Mouse (Mus musculus): ENCODE measurements around the gene Ticrr. TPM values are rescaled to one million over a fixed set of nuclear protein-coding genes. Genes with fewer than 3 reads are reported as not detected.
A peak's percentile ranks its signal among the peaks of the same experiment; 100 is the strongest.

The Ticrr gene
- polyA plus RNA-seq, 1 experiment from 2014 or later, result 1.4 TPM

DNA sequence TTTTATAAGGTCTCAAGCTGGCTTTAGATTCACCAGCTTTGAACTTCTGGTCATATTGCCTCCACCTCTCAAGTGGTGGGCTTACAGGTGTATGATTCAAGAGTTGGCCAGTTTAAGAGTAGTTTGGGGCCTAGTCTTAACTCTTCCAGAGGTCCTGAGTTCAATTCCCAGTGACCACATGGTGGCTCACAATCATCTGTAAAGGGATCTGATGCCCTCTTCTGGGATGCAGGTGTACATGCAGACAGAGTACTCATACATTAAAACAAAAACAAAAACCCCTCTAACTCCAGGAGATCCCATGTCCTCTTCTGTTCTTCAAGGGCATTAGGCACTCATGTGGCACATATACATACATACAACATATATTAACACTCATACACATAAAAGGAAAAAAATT is 6.7 kb downstream of the Ticrr start:
- TF ChIP-seq EP300 (optimal IDR thresholded peaks at IDR 0.05) (no peak), CTCF (IDR thresholded peaks at IDR 0.05; ENCODE audit: low read depth) (peak; percentile 33)
- no peak overlapping the region for H3K4me2 ChIP-seq (replicated peaks; ENCODE audit: low read depth)
- H3K4me3 ChIP-seq (ENCODE audit: low read depth, low read length), result no peak overlapping the region
- ATAC-seq (ENCODE audit: low FRiP score, low TSS enrichment), result no peak
- H3K9me3 ChIP-seq (ENCODE audit: control insufficient read depth, low read length), result no peaks in the 10 kb centered on the region
- no peak for DNase-seq (ENCODE audit: low spot score)
- no peaks in the 10 kb centered on the region for H3K4me1 ChIP-seq (replicated peaks; ENCODE audit: control insufficient read depth, insufficient read depth)
- no peaks in the 10 kb centered on the region for H3K27me3 ChIP-seq (ENCODE audit: control insufficient read depth, insufficient read depth, low read length)
- no peak overlapping the region for H3K27ac ChIP-seq (replicated peaks)
- H3K9ac ChIP-seq (ENCODE audit: low read length), result no peak overlapping the region
- peaks cover 4% of the 10 kb centered on the region; the same call in 1 of the 2 replicates for H3K36me3 ChIP-seq (ENCODE audit: control insufficient read depth, insufficient read depth, low read length)

GRCm38 (mm10) chr7:79670900-79671604 is 11.1 kb downstream of the Ticrr start:
- H3K9ac ChIP-seq (ENCODE audit: low read length), result no peak overlapping the region
- ATAC-seq (ENCODE audit: low FRiP score, low TSS enrichment) (no peak), DNase-seq (ENCODE audit: low spot score) (no peak)
- H3K27ac ChIP-seq (replicated peaks), result no peak overlapping the region
- H3K27me3 ChIP-seq (ENCODE audit: control insufficient read depth, insufficient read depth, low read length), result no peaks in the 10 kb centered on the region
- TF ChIP-seq CTCF (IDR thresholded peaks at IDR 0.05; ENCODE audit: low read depth), result no peak
- TF ChIP-seq EP300 (optimal IDR thresholded peaks at IDR 0.05), result no peak
- H3K4me3 ChIP-seq (ENCODE audit: low read depth, low read length), result no peak overlapping the region
- H3K9me3 ChIP-seq (ENCODE audit: control insufficient read depth, low read length), result no peaks in the 10 kb centered on the region
- WGBS, result 89% methylated on average over 4 of the region's 4 CpGs
- peaks cover 4% of the 10 kb centered on the region; the same call in 1 of the 2 replicates for H3K36me3 ChIP-seq (ENCODE audit: control insufficient read depth, insufficient read depth, low read length)
- H3K4me1 ChIP-seq (replicated peaks; ENCODE audit: control insufficient read depth, insufficient read depth), result no peaks in the 10 kb centered on the region
- no peak overlapping the region for H3K4me2 ChIP-seq (replicated peaks; ENCODE audit: low read depth)

DNA sequence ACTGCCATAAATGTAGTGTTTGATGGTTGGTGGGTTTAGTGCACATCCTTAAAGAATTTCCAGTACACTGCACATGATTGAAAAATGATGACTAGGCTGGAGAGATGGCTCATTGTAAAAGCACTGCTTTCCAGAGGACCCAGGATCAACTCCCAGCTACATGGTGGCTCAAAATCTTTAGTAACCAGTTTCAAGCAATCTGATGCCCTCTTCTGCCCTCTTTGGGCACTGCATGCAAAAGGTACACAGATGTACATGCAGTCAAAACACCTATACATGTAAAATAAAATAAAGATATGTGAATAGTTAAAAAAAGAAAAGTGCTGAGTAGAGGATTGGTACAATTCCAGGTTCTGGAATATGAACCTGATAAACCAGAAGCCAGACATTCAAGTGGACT is 19.2 kb downstream of the Ticrr start:
- no peaks in the 10 kb centered on the region for H3K4me1 ChIP-seq (replicated peaks; ENCODE audit: control insufficient read depth, insufficient read depth)
- H3K36me3 ChIP-seq (ENCODE audit: control insufficient read depth, insufficient read depth, low read length), result peaks cover 8% of the 10 kb centered on the region
- no peak overlapping the region for H3K27ac ChIP-seq (replicated peaks)
- DNase-seq (ENCODE audit: low spot score) (no peak), ATAC-seq (ENCODE audit: low FRiP score, low TSS enrichment) (no peak)
- H3K9ac ChIP-seq (ENCODE audit: low read length), result no peak overlapping the region
- H3K27me3 ChIP-seq (ENCODE audit: control insufficient read depth, insufficient read depth, low read length), result no peaks in the 10 kb centered on the region
- no peak for TF ChIP-seq EP300 (optimal IDR thresholded peaks at IDR 0.05)
- peak; percentile 60 for TF ChIP-seq CTCF (IDR thresholded peaks at IDR 0.05; ENCODE audit: low read depth)
- H3K9me3 ChIP-seq (ENCODE audit: control insufficient read depth, low read length), result no peaks in the 10 kb centered on the region
- no peak overlapping the region for H3K4me2 ChIP-seq (replicated peaks; ENCODE audit: low read depth)
- no peak overlapping the region for H3K4me3 ChIP-seq (ENCODE audit: low read depth, low read length)

DNA sequence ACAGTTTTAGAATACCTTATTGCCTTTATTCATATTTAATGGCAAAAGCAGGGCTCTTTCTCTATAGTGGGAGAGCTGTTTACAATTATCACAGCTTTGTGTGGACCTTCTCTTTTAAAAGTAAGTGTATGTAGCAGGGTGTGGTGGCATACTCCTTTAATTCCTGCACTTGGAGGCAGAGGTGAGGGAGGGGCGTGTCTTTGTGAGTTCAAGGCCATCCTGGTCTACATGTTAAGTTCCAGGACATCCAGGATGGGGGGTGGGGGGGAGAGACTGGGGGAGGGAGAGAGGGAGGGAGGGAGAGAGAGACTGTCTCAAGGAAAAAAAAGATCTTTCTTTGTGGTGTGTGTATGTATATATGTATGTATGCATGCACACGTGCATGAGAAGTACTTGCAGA is 20.2 kb downstream of the Ticrr start:
- Histone ChIP-seq H3K36me3 (ENCODE audit: control insufficient read depth, insufficient read depth, low read length) (peaks cover 8% of the 10 kb centered on the region), H3K4me1 (replicated peaks; ENCODE audit: control insufficient read depth, insufficient read depth) (no peaks in the 10 kb centered on the region), H3K27ac (replicated peaks) (no peak overlapping the region), H3K9ac (ENCODE audit: low read length) (no peak overlapping the region), H3K9me3 (ENCODE audit: control insufficient read depth, low read length) (no peaks in the 10 kb centered on the region), H3K27me3 (ENCODE audit: control insufficient read depth, insufficient read depth, low read length) (no peaks in the 10 kb centered on the region), H3K4me3 (ENCODE audit: low read depth, low read length) (no peak overlapping the region), H3K4me2 (replicated peaks; ENCODE audit: low read depth) (no peak overlapping the region)
- DNase-seq (ENCODE audit: low spot score) (no peak), ATAC-seq (ENCODE audit: low FRiP score, low TSS enrichment) (no peak)
- 87% methylated on average over 2 of the region's 2 CpGs for WGBS
- TF ChIP-seq EP300 (optimal IDR thresholded peaks at IDR 0.05), result no peak
- TF ChIP-seq CTCF (IDR thresholded peaks at IDR 0.05; ENCODE audit: low read depth), result no peak

DNA sequence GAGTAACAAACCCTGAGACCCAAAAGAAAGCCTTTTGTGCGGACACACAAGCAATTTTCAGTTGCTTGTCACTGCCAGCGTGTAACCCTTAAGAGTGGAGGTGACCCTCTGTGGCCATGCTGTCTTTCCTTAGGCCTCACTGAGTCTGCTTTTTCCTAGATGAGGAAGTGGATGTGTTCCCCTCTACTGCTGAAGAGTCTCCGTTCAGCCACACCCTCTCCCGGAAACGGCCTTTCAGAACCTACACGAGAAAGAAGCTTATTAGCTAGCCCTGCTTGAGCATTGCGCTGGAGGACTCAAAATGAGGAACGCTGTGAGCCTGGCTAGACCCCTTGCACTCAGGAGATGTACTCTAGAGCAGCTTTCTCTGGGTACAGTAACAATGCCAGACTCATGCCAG is 36.5 kb downstream of the Ticrr start:
- Histone ChIP-seq H3K9ac (ENCODE audit: low read length) (no peak overlapping the region), H3K36me3 (ENCODE audit: control insufficient read depth, insufficient read depth, low read length) (peaks cover 22% of the 10 kb centered on the region), H3K4me1 (replicated peaks; ENCODE audit: control insufficient read depth, insufficient read depth) (no peaks in the 10 kb centered on the region), H3K9me3 (ENCODE audit: control insufficient read depth, low read length) (no peaks in the 10 kb centered on the region), H3K4me2 (replicated peaks; ENCODE audit: low read depth) (no peak overlapping the region), H3K27me3 (ENCODE audit: control insufficient read depth, insufficient read depth, low read length) (no peaks in the 10 kb centered on the region), H3K27ac (replicated peaks) (no peak overlapping the region), H3K4me3 (ENCODE audit: low read depth, low read length) (no peak overlapping the region)
- DNase-seq (ENCODE audit: low spot score) (peak; percentile 10), ATAC-seq (ENCODE audit: low FRiP score, low TSS enrichment) (no peak)
- TF ChIP-seq CTCF (IDR thresholded peaks at IDR 0.05; ENCODE audit: low read depth) (no peak), EP300 (optimal IDR thresholded peaks at IDR 0.05) (no peak)
- WGBS, result 81% methylated on average over 8 of the region's 8 CpGs

DNA sequence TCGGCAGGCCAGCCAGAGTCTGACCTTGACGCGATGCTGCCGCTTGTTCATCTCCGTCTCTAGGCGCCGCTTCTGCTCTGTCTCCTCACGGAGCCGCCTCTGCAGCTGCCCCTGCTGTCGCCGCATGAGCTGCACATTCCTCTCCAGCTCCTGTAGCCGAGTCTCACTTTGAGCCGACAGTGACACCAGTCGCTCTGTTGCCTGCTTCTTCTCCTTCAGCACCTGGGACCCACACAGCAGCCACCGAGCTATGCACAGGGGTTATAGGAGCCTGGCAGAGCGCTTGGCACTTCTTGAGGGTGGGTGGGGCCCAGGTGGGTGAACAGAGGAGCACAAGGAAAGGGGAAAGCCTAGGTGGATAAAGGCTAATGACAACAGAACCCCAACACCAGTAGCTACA is 42.8 kb downstream of the Ticrr start:
- no peak for TF ChIP-seq CTCF (IDR thresholded peaks at IDR 0.05; ENCODE audit: low read depth)
- no peak for TF ChIP-seq EP300 (optimal IDR thresholded peaks at IDR 0.05)
- no peak overlapping the region for H3K27ac ChIP-seq (replicated peaks)
- H3K4me1 ChIP-seq (replicated peaks; ENCODE audit: control insufficient read depth, insufficient read depth), result no peaks in the 10 kb centered on the region
- H3K4me3 ChIP-seq (ENCODE audit: low read depth, low read length), result no peak overlapping the region
- H3K9ac ChIP-seq (ENCODE audit: low read length), result no peak overlapping the region
- ATAC-seq (ENCODE audit: low FRiP score, low TSS enrichment) (no peak), DNase-seq (ENCODE audit: low spot score) (no peak)
- no peaks in the 10 kb centered on the region for H3K27me3 ChIP-seq (ENCODE audit: control insufficient read depth, insufficient read depth, low read length)
- H3K9me3 ChIP-seq (ENCODE audit: control insufficient read depth, low read length), result no peaks in the 10 kb centered on the region
- 83% methylated on average over 16 of the region's 16 CpGs for WGBS
- H3K4me2 ChIP-seq (replicated peaks; ENCODE audit: low read depth), result no peak overlapping the region
- H3K36me3 ChIP-seq (ENCODE audit: control insufficient read depth, insufficient read depth, low read length), result peaks cover 12% of the 10 kb centered on the region
